Mouse (Mus musculus) kidney, adult 8-10 months (tissue): ENCODE results near the gene Dok5.

Source experiments
- DNase-seq, 2 experiments: peaks; one replicate each; pipeline ENCODE4 v3.0.0; 2022

The Dok5 gene

DNA sequence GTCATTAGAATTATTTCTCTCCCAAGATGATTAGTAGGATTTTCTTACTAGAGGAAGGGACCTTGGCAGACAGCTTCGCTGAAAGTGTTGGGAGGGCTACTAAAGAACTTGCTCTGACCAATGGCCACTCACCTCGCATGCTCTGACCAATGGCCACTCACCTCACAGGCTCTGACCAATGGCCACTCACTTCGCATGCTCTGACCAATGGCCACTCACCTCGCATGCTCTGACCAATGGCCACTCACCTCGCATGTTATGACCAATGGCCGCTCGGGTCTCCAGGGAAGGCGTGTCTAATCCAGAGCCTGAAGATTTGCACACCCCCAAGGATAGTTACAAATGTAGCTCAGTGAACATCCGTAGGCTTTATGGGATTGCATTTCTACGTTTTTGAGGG, 131.6 kb downstream of the Dok5 start:
- no peak for DNase-seq

DNA sequence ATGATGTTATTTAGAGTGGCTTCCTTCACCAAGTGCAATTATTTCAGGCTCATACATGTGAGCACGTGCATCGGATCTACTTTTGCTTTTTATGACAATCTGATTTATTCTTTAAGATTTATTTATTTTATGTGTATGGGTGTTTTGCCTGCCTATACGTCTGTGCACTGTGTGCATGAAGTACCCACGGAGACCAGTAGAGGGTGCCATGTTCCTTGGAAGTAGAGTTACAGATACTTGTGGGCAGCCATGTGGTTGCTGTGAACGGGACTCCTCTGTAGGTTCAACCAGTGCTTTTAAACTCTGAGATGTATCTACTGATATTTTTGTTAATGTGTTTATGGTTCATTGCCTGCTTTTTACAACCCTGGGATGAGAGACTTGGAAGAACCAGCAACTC, 132.4 kb downstream of the Dok5 start:
- peak in 1 of 2 experiments; percentile 15 for DNase-seq

DNA sequence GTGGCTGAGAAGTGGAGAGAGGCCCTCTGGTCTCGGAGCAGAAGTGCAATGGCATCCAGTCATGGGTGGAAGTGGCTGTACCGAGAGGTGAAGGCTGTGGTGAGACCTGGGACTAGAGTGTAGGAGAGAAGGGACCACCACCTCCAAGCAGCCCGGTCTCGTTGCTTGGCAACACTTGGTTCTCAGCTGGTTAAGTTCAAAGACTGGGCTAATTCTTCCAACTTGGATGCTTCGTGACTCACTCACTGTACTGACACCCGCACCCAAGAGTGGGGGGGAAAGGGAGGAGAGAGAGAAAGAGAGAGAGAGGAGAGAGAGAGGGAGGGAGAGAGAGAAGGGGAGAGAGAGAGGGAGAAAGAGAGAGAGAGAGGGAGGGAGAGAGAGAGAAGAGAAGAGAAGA, 133.2 kb downstream of the Dok5 start:
- no peak for DNase-seq

DNA sequence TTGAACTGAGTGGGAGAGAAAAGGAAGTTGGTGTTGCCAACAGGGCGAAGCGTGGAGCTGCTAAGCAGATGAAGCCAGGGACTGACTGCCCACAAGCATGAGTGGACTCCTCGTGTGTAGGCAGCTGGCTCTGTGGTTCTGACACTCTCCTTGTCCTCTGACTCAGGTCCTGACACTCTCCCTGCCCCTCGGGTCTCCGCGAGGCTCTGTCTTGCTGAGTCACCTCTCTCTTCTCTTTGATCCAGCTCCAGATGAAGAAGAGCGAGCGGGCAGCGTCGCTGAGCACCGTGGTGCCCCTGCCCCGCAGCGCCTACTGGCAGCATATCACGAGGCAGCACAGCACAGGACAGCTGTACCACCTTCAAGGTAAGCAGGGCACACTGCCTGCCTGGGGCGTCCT, 139.0 kb downstream of the Dok5 start:
- no peak for DNase-seq

DNA sequence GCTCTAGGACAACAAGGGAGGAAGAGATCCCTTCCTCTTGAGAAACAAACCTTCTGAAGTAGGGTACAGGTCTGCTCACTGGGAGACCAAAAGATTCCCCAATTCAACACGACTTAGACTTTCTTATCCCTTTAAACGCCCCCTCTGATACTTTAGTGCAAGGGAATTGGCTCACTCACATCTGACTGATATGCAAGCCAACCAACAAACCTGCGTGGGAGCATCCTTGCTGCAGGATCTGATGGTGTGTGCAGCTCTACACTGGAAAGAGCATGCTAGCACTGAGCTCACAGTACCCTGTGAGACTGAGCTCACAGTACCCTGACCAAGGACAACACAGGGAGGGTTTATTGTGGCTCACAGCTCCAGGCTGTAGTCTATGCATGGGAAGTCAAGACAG, 139.9 kb downstream of the Dok5 start:
- DNase-seq, result no peak

DNA sequence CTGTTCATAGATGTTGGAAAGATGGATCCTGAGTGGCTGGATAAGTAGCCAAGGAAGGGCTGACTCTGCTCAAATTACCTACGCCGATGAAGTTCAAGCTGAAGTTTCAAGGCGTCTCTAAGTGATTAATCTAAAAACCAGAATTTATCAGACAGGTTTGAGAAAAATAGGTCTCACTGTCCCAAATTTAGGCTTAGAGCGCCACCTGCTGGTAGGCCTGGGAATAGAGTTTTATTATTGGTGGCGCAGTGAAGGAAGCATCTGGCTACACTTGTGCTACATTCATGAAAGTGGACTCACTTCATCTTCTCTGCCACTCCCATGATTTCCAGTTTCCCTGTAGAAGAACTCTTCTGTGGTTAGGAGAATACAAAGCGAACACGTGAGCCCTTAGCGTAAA, 141.8 kb downstream of the Dok5 start:
- peak; percentile 26 to 72 for DNase-seq

DNA sequence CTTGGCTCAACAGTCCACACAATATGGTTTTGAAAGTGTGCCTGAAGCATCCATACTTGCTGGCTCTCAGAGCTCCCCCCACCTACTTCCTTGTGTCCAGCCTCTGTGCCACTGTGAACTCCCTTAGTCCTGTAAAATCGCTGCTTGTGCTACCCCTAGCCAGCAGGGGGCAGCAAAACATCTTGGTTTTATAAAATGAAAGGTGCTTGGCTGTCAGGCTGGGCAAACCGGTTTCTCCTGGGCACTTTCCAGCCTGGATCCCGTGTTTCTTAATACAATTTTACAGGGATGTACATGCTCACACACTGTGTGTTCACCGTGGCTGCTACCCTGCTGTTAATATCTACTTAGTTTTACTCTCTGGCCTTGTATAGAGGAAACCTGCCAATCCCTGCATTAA, 145.9 kb downstream of the Dok5 start:
- DNase-seq, result peak; percentile 71 to 82

DNA sequence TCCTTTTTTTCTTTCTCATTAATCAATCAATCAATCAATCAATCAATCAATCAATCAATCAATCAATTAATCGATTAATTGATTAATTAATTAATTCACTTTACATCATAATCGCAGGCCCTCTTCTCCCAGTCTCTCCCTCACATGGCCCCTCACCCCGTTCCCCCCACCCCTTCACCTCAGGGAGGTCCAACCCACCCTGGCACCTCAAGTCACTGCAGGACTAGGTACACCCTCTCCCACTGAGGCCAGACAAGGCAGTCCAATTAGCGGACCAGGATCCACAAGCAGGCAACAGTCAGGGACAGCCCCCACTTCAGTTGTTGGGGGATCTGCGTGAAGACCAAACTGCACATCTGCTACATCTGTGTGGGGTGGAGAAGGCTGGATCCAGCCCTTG, 146.3 kb downstream of the Dok5 start:
- no peak for DNase-seq

DNA sequence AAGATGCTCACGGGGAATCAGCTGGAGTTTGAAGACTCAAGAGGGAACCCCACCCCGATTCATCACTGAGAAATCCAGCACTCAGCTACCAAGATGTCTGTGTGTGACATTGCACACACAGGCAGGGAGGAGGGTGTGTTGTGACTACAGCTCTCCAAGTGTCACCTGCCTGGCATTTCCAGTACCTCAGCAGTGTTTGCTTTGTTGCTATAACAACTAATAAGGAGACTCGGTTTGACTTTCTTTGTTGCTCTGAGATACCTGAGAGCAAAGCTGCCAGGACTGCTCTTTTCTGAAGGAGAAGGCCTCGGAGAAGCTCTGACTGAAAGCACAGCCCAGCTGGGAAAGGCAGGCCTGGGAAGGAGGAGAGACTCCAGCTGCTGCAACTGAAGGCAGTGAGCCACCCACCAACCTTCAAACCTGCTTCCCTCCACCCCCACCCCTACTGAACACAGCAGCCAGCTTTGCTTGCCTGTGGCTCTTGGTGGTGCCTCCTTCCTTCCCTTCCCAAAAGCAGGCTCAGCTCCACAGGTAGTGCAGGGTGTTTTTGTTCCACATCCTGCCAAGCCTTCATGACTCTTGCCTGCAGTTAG, 152.7 kb downstream of the Dok5 start:
- DNase-seq, result no peak

DNA sequence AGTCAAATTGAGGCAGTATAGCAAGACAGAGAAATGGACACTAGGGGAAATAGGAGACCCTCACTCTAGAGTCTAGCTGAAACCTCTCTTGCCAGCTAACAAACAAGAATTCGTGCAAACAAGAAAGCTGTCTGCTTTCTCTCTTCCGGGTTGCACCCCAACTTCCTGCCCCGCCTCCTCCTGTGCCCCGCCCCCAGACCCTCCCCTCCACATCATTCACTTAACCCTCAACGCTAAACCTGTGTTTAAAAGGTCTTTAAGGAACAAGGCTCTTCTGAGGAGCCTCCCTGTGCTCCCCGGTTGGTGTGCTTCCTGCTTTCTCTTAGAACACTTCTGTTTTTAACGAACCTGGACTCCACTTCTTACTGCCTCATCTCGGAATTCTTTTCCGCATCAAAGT, 156.4 kb downstream of the Dok5 start:
- DNase-seq, result no peak

DNA sequence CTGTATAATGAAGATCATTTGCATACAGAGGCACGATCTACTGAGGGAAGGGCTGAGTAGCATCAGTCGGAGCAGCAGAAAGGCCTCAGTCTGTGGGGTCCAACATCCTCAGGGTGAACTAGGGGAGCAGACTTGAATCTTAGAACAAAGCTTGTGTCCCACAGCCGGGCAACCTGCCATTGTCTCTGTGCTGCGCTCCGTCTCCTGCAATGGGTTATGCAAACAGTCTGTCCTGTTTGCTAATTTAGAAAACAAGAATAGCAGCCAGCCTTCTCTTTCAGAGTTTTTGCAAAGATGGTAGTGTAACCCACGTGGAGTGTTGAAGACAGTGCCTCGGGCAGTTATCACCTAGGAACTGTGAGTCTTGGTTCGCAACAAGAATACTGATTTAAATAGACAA, 163.5 kb downstream of the Dok5 start:
- DNase-seq, result no peak

DNA sequence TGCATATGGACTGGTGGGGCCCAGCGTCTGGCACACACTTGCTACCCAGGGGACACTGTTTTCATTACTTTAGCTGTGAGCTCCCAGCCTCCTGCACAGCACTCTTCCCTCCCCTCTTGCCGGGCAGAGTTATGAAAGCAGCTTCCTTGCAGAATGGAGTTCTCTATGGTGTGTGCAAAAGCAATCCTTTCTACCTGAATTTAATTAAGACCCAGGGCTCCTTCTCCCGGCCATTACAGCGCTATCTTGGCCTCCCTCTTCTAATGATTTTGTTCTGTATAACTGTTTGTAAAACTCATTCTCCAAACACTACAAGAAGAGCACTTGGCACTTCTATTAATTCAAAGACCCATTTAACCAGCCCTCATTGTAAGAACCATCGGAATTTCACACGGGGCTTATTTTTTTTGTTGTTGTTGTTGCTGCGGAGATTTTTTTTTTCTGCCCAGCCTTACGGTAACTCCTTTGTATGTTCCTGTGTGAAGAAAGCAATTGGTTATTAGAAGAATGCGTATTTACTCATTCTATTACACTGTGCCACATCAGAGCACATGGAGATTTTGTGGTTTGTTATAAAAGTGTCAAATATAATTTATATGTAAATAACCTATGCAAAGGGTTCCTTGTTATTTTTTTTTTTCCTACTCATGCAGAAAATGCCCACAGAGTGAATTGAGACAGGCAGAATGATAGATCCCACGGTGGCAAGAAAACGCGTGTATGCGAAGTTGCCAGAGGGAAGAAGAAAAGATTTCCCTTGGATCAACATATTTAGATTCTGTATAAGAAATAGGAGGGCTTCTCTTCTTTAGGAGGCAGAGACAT, 170.8 kb downstream of the Dok5 start:
- no peak for DNase-seq

DNA sequence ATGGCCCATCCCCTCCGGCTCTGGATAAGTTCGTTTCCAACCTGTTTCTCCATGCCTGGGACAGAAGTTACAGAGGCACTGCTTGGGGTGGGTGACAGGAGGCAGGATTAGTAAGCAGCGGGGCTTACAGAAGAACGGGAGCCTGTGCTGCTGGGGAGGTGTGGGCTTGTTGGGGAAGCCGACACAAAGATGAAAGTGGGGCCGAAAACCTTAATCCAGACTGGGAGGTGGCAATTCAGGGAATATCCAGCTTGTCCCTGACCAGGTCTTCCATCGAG, 171.4 kb downstream of the Dok5 start:
- no peak for DNase-seq

DNA sequence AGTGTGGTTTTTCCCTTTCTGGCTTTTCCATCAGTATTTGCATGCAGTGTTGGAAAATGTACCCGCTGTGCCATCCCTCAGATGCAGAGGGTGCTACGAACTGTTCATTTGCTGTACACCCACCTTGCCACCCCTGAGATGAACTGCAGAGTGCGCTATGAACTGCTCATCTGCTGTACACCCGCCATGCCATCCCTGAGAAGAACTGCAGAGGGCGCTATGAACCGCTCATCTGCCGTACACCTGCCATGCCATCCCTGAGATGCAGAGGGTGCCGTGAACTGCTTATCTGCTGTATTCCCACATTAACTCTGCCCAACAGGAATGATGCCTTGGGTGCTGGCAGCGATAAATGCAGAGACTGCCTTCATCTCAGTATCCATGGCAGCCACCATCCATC, 171.8 kb downstream of the Dok5 start:
- no peak for DNase-seq

DNA sequence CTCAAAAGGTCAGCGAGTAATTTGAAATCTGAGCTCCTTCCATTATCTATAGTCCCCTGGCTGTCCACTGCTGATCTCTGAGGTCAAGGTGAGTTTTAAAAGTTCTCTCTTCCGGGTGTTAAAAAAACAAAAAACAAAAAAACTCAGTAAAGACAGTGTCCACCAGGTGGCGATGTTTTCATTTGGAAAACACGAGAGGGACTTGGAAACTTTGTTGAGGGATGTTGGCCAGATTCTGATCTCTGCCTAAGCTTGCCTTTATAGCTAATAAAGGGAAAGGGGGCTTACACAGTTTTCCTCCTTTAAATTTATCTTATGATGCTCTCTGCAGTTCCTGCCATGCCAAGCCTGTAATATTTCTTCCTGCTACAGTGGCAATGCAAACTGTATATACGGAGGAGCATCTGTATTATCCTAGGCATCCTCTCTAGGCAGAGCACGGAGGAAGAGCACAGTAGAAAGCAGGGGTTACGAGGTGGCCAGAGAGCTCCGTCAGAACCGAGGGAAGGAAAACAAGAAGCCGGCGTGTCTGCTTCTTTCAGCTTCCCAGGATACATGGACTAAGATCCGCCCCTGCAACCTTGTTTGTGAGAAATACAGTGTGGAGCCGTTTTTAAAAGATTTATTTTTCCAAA, 181.1 kb downstream of the Dok5 start:
- DNase-seq, result peak; percentile 19 to 37

DNA sequence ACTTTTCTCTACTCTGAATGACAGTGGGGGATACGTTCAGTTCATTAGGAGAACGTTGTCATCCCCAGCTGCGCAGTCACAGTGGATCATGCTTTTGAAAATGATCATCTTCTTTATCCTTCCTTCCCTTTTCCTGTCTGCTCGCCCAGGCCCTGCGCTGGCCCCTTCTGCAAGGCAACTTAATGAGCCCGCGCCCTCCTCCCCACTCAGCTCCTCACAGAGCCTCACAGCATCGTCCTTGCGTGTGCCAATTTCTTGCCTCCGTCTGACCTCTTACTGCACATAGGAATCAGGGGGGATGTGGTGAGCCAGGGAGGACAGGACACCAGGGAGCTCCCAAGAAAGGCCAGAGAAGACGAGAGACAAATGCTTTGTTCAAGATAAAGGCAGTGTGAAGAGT, 182.3 kb downstream of the Dok5 start:
- no peak for DNase-seq

DNA sequence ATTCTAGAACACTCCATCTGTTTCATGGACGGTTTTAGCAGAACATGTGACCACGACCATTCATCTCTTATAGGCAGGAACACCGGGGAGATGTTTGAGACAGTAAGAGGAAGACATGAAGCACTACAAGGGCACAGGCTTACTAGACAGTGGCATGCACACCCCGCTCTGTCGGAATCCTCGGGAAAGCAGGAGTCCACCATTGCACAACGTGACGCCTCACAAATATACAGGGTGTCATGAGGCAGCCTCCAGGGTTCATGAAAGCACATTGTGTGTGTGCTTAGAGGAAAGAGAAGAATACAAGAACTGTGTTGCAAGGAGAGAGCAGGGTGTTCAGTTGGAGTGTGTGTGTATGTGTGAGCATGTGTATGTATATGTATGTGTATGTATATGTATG, 184.0 kb downstream of the Dok5 start:
- DNase-seq, result no peak

DNA sequence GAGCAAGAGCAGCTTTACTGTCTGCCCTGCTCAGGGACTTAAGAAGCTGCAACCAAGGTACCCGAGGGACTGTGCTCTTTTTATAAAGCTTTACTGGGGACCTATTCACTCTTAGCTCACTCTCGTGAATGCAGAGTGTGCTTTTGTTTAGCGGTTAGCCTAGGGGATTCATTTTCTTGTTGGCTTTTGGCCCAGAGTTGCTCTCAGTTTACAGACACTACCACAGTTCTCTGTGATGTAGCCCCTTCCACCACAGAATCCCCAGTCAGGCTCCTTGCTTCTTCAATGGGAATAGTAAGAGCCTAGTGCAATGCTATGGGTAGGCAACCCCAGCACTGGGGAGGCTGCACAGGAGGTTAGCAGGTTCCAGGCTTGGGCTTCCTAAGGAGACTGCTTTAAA, 190.7 kb downstream of the Dok5 start:
- no peak for DNase-seq

DNA sequence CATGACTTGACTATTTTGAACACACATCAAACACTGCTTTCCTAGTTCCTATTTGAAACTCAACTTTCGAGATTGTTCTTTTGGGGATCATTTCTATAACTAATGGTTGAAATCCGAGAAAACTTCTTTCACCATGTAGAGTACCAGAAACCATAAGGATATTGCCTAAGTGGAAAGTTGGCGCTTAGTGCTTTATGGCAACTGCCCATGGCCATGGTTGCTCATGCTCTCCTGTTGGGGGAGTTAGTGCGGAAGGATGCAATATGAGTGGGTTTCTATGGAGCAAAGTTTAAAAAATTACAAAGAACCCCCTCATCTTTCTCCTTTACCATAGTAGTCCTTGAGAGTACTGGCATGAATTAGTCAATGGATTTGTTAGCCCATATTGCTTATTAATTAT, 192.5 kb downstream of the Dok5 start:
- DNase-seq, result no peak

DNA sequence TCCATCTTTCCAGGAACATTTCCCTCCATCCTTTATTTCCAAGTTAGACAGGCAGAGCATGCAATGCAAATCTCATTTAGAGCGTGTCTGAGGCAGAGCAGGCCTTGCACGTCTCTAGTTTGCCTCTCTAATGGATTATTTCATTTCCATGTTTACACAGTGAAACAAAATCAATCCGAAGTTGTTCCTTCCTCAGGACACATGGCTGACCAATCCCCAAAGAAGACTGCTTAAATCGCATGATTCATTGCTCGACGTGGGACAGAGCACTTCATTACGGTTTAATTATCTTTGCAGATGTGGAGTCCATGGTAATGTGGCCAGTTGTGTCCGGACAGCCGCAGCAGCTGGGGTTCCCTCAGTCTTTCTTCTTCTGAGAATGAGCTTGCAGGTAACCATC, 194.6 kb downstream of the Dok5 start:
- no peak for DNase-seq
